Mouse (Mus musculus) heart, postnatal 0 days (tissue): ENCODE data around the gene Mdc1.

Source experiments
- CTCF ChIP-seq: IDR thresholded peaks from 2 replicates; pipeline ENCODE4 v1.5.1; 2016; ENCODE audit warnings: antibody characterized with exemption, control low read depth, low read depth
- EP300 ChIP-seq: IDR thresholded peaks from 2 replicates; pipeline ENCODE4 v1.6.1; 2016; ENCODE audit warnings: antibody characterized with exemption, low read depth

DNA sequence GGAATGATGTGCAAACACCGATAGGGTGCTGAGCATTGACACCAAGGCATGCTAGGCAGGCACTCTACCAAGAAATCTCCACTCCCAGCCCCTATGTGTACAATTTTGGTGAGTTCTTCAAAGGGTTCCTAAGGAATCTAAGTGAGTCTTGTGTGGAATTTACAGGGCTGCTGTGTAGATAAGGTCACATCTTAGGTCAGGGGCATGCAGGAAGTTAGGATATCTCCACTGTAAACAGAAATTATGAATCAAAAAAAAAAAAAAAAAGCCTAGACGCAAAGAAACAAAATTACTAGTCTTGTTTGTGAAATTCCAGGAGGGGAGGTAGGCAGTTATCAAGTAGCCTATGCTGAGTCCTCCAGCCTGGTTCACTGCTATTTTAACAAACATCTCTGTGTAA is 48.5 kb upstream of the Mdc1 start:
- TF ChIP-seq CTCF (no peak), EP300 (no peak)
